Mouse (Mus musculus): ENCODE results near the gene Hist1h4c. TPM values are rescaled to one million over a fixed set of nuclear protein-coding genes. Genes with fewer than 3 reads are reported as not detected.
"Not testable (repeated sequence)": the region's sequence is repeated elsewhere in the genome, so short reads cannot be mapped to it uniquely, and the experiment has no call there.

The Hist1h4c gene
- 9.0 and 15.0 TPM in 2 replicates for polyA plus RNA-seq (2014; fragmentation: Nextera tagmentation; extraction: Ambion mirVana)

- Histone ChIP-seq H3K9me3 (ENCODE audit: control insufficient read depth, low read length) (no peaks in the 10 kb centered on the region), H3K4me3 (ENCODE audit: low read length) (peak within 1 kb of the TSS; percentile 45), H3K4me2 (replicated peaks; ENCODE audit: low read depth, low read length) (peak within 1 kb of the TSS; percentile 74), H3K9ac (ENCODE audit: low read depth, low read length) (peak within 1 kb of the TSS; percentile 76), H3K27ac (ENCODE audit: low read depth, low read length) (peak within 1 kb of the TSS; percentile 94), H3K4me1 (ENCODE audit: control insufficient read depth, insufficient read depth, low read length) (0 out of 2 replicates have a peak, but pooled peaks cover 6% of the 10 kb centered on the region), H3K36me3 (ENCODE audit: control insufficient read depth, insufficient read depth, low read length) (no peaks in the 10 kb centered on the region), H3K27me3 (ENCODE audit: control insufficient read depth, insufficient read depth, low read length) (no peaks in the 10 kb centered on the region)
- ATAC-seq (ENCODE audit: low FRiP score, low TSS enrichment), result peak; percentile 97
- under 1% methylated on average over 14 of the region's 22 CpGs for WGBS
These were observed at the start of gene Hist1h4c for GRCm38 (mm10) chr13:23698300-23698693. TSS of gene Hist1h4c (minus strand) at chr13:23698454.

GRCm38 (mm10) chr13:23747892-23748288 lies 49.6 kb upstream of the Hist1h4c start:
- H3K4me3 ChIP-seq (ENCODE audit: low read length), result peak overlapping the region; percentile 45; the same call in 1 of the 2 replicates
- no peaks in the 10 kb centered on the region for H3K36me3 ChIP-seq (ENCODE audit: control insufficient read depth, insufficient read depth, low read length)
- 10% methylated on average over 4 of the region's 4 CpGs for WGBS
- peaks cover 14% of the 10 kb centered on the region; the same call in 1 of the 2 replicates for H3K4me1 ChIP-seq (ENCODE audit: control insufficient read depth, insufficient read depth, low read length)
- peak overlapping the region; percentile 56; the same call in 1 of the 2 replicates for H3K9ac ChIP-seq (ENCODE audit: low read depth, low read length)
- ATAC-seq (ENCODE audit: low FRiP score, low TSS enrichment), result no peak
- H3K4me2 ChIP-seq (replicated peaks; ENCODE audit: low read depth, low read length), result peak overlapping the region; percentile 67
- H3K27ac ChIP-seq (ENCODE audit: low read depth, low read length), result peak overlapping the region; percentile 98
- no peaks in the 10 kb centered on the region for H3K27me3 ChIP-seq (ENCODE audit: control insufficient read depth, insufficient read depth, low read length)
- H3K9me3 ChIP-seq (ENCODE audit: control insufficient read depth, low read length), result no peaks in the 10 kb centered on the region

GRCm38 (mm10) chr13:23747081-23747891 lies 49.0 kb upstream of the Hist1h4c start:
- no peaks in the 10 kb centered on the region for H3K9me3 ChIP-seq (ENCODE audit: control insufficient read depth, low read length)
- no peaks in the 10 kb centered on the region for H3K27me3 ChIP-seq (ENCODE audit: control insufficient read depth, insufficient read depth, low read length)
- H3K4me1 ChIP-seq (ENCODE audit: control insufficient read depth, insufficient read depth, low read length), result peaks cover 14% of the 10 kb centered on the region; the same call in 1 of the 2 replicates
- H3K9ac ChIP-seq (ENCODE audit: low read depth, low read length), result peak overlapping the region; percentile 56
- peak overlapping the region; percentile 45 for H3K4me3 ChIP-seq (ENCODE audit: low read length)
- peak overlapping the region; percentile 98 for H3K27ac ChIP-seq (ENCODE audit: low read depth, low read length)
- 6% methylated on average over 10 of the region's 13 CpGs for WGBS
- ATAC-seq (ENCODE audit: low FRiP score, low TSS enrichment), result 0 out of 2 replicates have a peak, but pooled peaks have one; percentile 1
- no peaks in the 10 kb centered on the region for H3K36me3 ChIP-seq (ENCODE audit: control insufficient read depth, insufficient read depth, low read length)
- H3K4me2 ChIP-seq (replicated peaks; ENCODE audit: low read depth, low read length), result peak overlapping the region; percentile 67

DNA sequence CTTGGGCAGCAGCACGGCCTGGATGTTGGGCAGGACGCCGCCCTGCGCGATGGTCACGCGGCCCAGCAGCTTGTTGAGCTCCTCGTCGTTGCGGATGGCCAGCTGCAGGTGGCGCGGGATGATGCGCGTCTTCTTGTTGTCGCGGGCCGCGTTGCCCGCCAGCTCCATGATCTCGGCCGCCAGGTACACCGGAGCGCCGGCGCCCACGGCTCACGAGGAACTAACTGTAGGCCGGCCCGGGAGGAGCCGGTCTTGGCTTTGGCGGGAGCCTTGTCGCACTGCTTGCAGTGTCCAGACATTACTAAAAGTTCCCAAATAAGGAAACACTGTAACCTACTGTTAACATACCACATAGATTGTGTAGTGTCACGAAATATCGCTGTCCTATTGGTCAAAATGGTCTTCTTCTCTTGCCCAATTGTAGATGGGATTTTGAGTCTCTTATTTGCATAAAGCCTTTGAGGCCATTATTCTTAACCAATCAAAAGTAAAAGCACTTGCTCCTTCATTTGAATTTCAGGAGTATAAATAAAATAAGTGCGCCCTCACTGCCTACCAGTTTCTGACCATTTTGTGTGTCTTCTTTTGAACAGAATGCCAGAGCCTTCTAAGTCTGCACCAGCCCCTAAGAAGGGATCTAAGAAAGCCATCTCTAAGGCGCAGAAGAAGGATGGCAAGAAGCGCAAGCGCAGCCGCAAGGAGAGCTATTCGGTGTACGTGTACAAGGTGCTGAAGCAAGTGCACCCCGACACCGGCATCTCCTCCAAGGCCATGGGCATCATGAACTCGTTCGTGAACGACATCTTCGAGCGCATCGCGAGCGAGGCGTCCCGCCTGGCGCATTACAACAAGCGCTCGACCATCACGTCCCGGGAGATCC lies 48.2 kb upstream of the Hist1h4c start, which contains the start of gene Hist1h2bb:
Gene Hist1h2bb (plus strand): TSS at position 534 of the 880 bp plus-strand sequence.
- WGBS, result under 1% methylated on average over 37 of the region's 58 CpGs
- H3K9ac ChIP-seq (ENCODE audit: low read depth, low read length), result peak within 1 kb of the TSS; percentile 73
- peak within 1 kb of the TSS; percentile 45 for H3K4me3 ChIP-seq (ENCODE audit: low read length)
- H3K4me2 ChIP-seq (replicated peaks; ENCODE audit: low read depth, low read length), result peak within 1 kb of the TSS; percentile 67
- H3K27me3 ChIP-seq (ENCODE audit: control insufficient read depth, insufficient read depth, low read length); H3K9me3 ChIP-seq (ENCODE audit: control insufficient read depth, low read length); H3K36me3 ChIP-seq (ENCODE audit: control insufficient read depth, insufficient read depth, low read length): not testable (repeated sequence)
- H3K27ac ChIP-seq (ENCODE audit: low read depth, low read length), result peak within 1 kb of the TSS; percentile 98
- H3K4me1 ChIP-seq (ENCODE audit: control insufficient read depth, insufficient read depth, low read length), result peaks cover 14% of the 10 kb centered on the region; the same call in 1 of the 2 replicates
- ATAC-seq (ENCODE audit: low FRiP score, low TSS enrichment), result peak; percentile 95

- Histone ChIP-seq H3K4me1 (ENCODE audit: control insufficient read depth, insufficient read depth, low read length) (peaks cover 18% of the 10 kb centered on the region; the same call in 1 of the 2 replicates), H3K4me3 (ENCODE audit: low read length) (peak within 1 kb of the TSS; percentile 45), H3K9me3 (ENCODE audit: control insufficient read depth, low read length) (no peaks in the 10 kb centered on the region), H3K27ac (ENCODE audit: low read depth, low read length) (peak within 1 kb of the TSS; percentile 98), H3K9ac (ENCODE audit: low read depth, low read length) (peak within 1 kb of the TSS; percentile 75), H3K36me3 (ENCODE audit: control insufficient read depth, insufficient read depth, low read length) (no peaks in the 10 kb centered on the region), H3K27me3 (ENCODE audit: control insufficient read depth, insufficient read depth, low read length) (no peaks in the 10 kb centered on the region), H3K4me2 (replicated peaks; ENCODE audit: low read depth, low read length) (peak within 1 kb of the TSS; percentile 67)
- ATAC-seq (ENCODE audit: low FRiP score, low TSS enrichment), result peak; percentile 75
- WGBS, result 1% methylated on average over 21 of the region's 28 CpGs
These were observed 47.3 kb upstream of the Hist1h4c start, which contains the start of gene Hist1h3c for GRCm38 (mm10) chr13:23745381-23746161. TSS of gene Hist1h3c (minus strand) at chr13:23745602.

GRCm38 (mm10) chr13:23744421-23745380 lies 46.4 kb upstream of the Hist1h4c start:
- Histone ChIP-seq H3K4me2 (replicated peaks; ENCODE audit: low read depth, low read length) (peak overlapping the region; percentile 67), H3K27me3 (ENCODE audit: control insufficient read depth, insufficient read depth, low read length) (no peaks in the 10 kb centered on the region), H3K4me1 (ENCODE audit: control insufficient read depth, insufficient read depth, low read length) (peaks cover 21% of the 10 kb centered on the region; the same call in 1 of the 2 replicates), H3K9ac (ENCODE audit: low read depth, low read length) (peak overlapping the region; percentile 75), H3K36me3 (ENCODE audit: control insufficient read depth, insufficient read depth, low read length) (no peaks in the 10 kb centered on the region), H3K9me3 (ENCODE audit: control insufficient read depth, low read length) (no peaks in the 10 kb centered on the region), H3K27ac (ENCODE audit: low read depth, low read length) (peak overlapping the region; percentile 98), H3K4me3 (ENCODE audit: low read length) (peak overlapping the region; percentile 41)
- 2% methylated on average over 13 of the region's 36 CpGs for WGBS
- ATAC-seq (ENCODE audit: low FRiP score, low TSS enrichment), result no peak

DNA sequence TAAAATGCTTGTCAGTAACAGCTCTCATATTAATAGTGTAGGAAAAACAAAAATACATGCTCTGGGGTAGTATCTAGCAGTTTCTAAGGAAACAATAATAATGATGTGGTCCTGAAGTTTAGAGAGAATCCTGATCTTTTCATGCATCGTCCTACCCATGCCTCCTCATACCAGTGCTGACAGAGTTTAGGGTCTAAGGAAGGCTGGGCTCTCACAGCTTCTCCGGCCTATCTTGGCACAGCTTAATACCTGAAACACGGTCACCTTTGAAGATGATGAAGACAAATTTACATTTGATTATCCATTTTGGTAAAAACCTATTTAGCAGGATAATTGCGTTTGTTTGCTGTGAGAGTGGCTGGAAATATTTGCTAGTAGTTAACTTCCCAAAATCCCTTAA lies 45.7 kb upstream of the Hist1h4c start:
- Histone ChIP-seq H3K4me2 (replicated peaks; ENCODE audit: low read depth, low read length) (peak overlapping the region; percentile 67), H3K9me3 (ENCODE audit: control insufficient read depth, low read length) (no peaks in the 10 kb centered on the region), H3K27me3 (ENCODE audit: control insufficient read depth, insufficient read depth, low read length) (no peaks in the 10 kb centered on the region), H3K4me1 (ENCODE audit: control insufficient read depth, insufficient read depth, low read length) (peaks cover 21% of the 10 kb centered on the region; the same call in 1 of the 2 replicates), H3K4me3 (ENCODE audit: low read length) (peak overlapping the region; percentile 41), H3K27ac (ENCODE audit: low read depth, low read length) (peak overlapping the region; percentile 98; the same call in 1 of the 2 replicates), H3K36me3 (ENCODE audit: control insufficient read depth, insufficient read depth, low read length) (no peaks in the 10 kb centered on the region), H3K9ac (ENCODE audit: low read depth, low read length) (peak overlapping the region; percentile 75)
- no peak for ATAC-seq (ENCODE audit: low FRiP score, low TSS enrichment)
- 48% methylated on average over 4 of the region's 4 CpGs for WGBS
